Mouse (Mus musculus) neural tube, embryonic 15.5 days (tissue): ENCODE data around the gene Mef2c. TPM values are rescaled to one million over a fixed set of nuclear protein-coding genes. Genes with fewer than 3 reads are reported as not detected.

Experiments used
- ATAC-seq: fragments of 200-750 bp; cut with Nextera tagmentation; 2 replicates; pipeline ENCODE4 v1.8.0; 2017; ENCODE audit warnings: mild to moderate bottlenecking, moderate TSS enrichment, moderate library complexity; ENCODE audit not compliant: low FRiP score
- H3K27ac ChIP-seq: fragments of 300-500 bp; sonication (generic); replicated peaks from 2 replicates; pipeline ENCODE4 v1.5.1; 2015; ENCODE audit warnings: mild to moderate bottlenecking, inconsistent platforms
- H3K27me3 ChIP-seq: fragments of 300-500 bp; sonication (generic); replicated peaks from 2 replicates; pipeline ENCODE4 v1.6.1; 2015; ENCODE audit warnings: inconsistent platforms
- H3K36me3 ChIP-seq: fragments of 300-500 bp; sonication (generic); 2 replicates; pipeline ENCODE4 v1.6.1; 2015; ENCODE audit warnings: inconsistent platforms
- H3K4me1 ChIP-seq: fragments of 300-500 bp; sonication (generic); 2 replicates; pipeline ENCODE4 v1.6.1; 2015; ENCODE audit warnings: inconsistent platforms
- H3K4me2 ChIP-seq: fragments of 300-500 bp; sonication (generic); 2 replicates; pipeline ENCODE4 v1.6.1; 2015; ENCODE audit warnings: inconsistent platforms, mild to moderate bottlenecking, moderate library complexity
- H3K4me3 ChIP-seq: fragments of 300-500 bp; sonication (generic); replicated peaks from 2 replicates; pipeline ENCODE4 v1.5.1; 2015; ENCODE audit warnings: mild to moderate bottlenecking, inconsistent platforms
- H3K9ac ChIP-seq: fragments of 300-500 bp; sonication (generic); replicated peaks from 2 replicates; pipeline ENCODE4 v1.6.1; 2015; ENCODE audit warnings: mild to moderate bottlenecking, inconsistent platforms
- H3K9me3 ChIP-seq: fragments of 300-500 bp; sonication (generic); replicated peaks from 2 replicates; pipeline ENCODE4 v1.6.1; 2016; ENCODE audit warnings: inconsistent platforms
- WGBS: fragments of 180-500 bp; shearing (Covaris S2); methylation state at CpG from one replicate; pipeline ENCODE4 v1.1.7; 2015; ENCODE audit warnings: mixed read lengths; 5-methylcytosine and 5-hydroxymethylcytosine counted together
- polyA plus RNA-seq: library from polyadenylated mRNA; unstranded; fragments of >200 nt; fragmentation: Nextera tagmentation; extraction: Ambion mirVana; gene quantifications from 2 replicates; pipeline ENCODE4 v1.2.1, GENCODE M21; 2015

The Mef2c gene
- polyA plus RNA-seq, 1 experiment from 2014 or later = 29.7 TPM

- WGBS = 13% methylated on average over 8 of the region's 8 CpGs
- H3K9me3 ChIP-seq = no peaks in the 10 kb centered on the region
- no peak overlapping the region for H3K4me3 ChIP-seq
- H3K36me3 ChIP-seq = no peaks in the 10 kb centered on the region
- peaks cover 7% of the 10 kb centered on the region; the same call in 1 of the 2 replicates for H3K4me1 ChIP-seq
- H3K27ac ChIP-seq = no peak overlapping the region
- peak; percentile 91 for ATAC-seq
- no peaks in the 10 kb centered on the region for H3K27me3 ChIP-seq
- H3K4me2 ChIP-seq = no peak overlapping the region
- no peak overlapping the region for H3K9ac ChIP-seq
These were observed 151.3 kb downstream of the Mef2c start for GRCm38 (mm10) chr13:83654889-83655769.

GRCm38 (mm10) chr13:83656094-83656493, 152.3 kb downstream of the Mef2c start:
- no peak overlapping the region for H3K4me2 ChIP-seq
- WGBS = 57% methylated on average over 7 of the region's 7 CpGs
- no peak overlapping the region for H3K9ac ChIP-seq
- H3K36me3 ChIP-seq = no peaks in the 10 kb centered on the region
- no peak overlapping the region for H3K4me3 ChIP-seq
- no peaks in the 10 kb centered on the region for H3K27me3 ChIP-seq
- no peaks in the 10 kb centered on the region for H3K9me3 ChIP-seq
- H3K4me1 ChIP-seq = peaks cover 7% of the 10 kb centered on the region; the same call in 1 of the 2 replicates
- no peak for ATAC-seq
- H3K27ac ChIP-seq = no peak overlapping the region

GRCm38 (mm10) chr13:83656773-83657172, 152.9 kb downstream of the Mef2c start:
- peaks cover 7% of the 10 kb centered on the region; the same call in 1 of the 2 replicates for H3K4me1 ChIP-seq
- no peaks in the 10 kb centered on the region for H3K27me3 ChIP-seq
- H3K4me2 ChIP-seq = no peak overlapping the region
- no peak overlapping the region for H3K9ac ChIP-seq
- ATAC-seq = no peak
- no peak overlapping the region for H3K4me3 ChIP-seq
- no peaks in the 10 kb centered on the region for H3K9me3 ChIP-seq
- H3K36me3 ChIP-seq = no peaks in the 10 kb centered on the region
- WGBS = 70% methylated on average over 4 of the region's 4 CpGs
- H3K27ac ChIP-seq = no peak overlapping the region

GRCm38 (mm10) chr13:83660722-83661121, 156.9 kb downstream of the Mef2c start:
- Histone ChIP-seq H3K27ac (0 out of 2 replicates have a peak overlapping the region, but pooled peaks have one; percentile 23), H3K27me3 (no peaks in the 10 kb centered on the region), H3K36me3 (no peaks in the 10 kb centered on the region), H3K9ac (no peak overlapping the region), H3K4me2 (peak overlapping the region; percentile 40), H3K4me1 (0 out of 2 replicates have a peak, but pooled peaks cover 4% of the 10 kb centered on the region), H3K9me3 (no peaks in the 10 kb centered on the region), H3K4me3 (peak overlapping the region; percentile 16; the same call in 1 of the 2 replicates)
- ATAC-seq = peak; percentile 77
- 39% methylated on average over 8 of the region's 8 CpGs for WGBS

GRCm38 (mm10) chr13:83661166-83661565, 157.3 kb downstream of the Mef2c start:
- H3K36me3 ChIP-seq = no peaks in the 10 kb centered on the region
- 0 out of 2 replicates have a peak, but pooled peaks cover 4% of the 10 kb centered on the region for H3K4me1 ChIP-seq
- whole genome bisulfite sequencing = 54% methylated on average over 7 of the region's 7 CpGs
- peak overlapping the region; percentile 40 for H3K4me2 ChIP-seq
- H3K27ac ChIP-seq = 0 out of 2 replicates have a peak overlapping the region, but pooled peaks have one; percentile 23
- H3K9me3 ChIP-seq = no peaks in the 10 kb centered on the region
- peak; percentile 22 for ATAC-seq
- H3K27me3 ChIP-seq = no peaks in the 10 kb centered on the region
- no peak overlapping the region for H3K9ac ChIP-seq
- peak overlapping the region; percentile 16; the same call in 1 of the 2 replicates for H3K4me3 ChIP-seq

GRCm38 (mm10) chr13:83662089-83662551, 158.3 kb downstream of the Mef2c start:
- peak overlapping the region; percentile 27 for H3K4me2 ChIP-seq

GRCm38 (mm10) chr13:83666179-83666578, 162.3 kb downstream of the Mef2c start:
- 83% methylated on average over 7 of the region's 7 CpGs for WGBS
- Histone ChIP-seq H3K9me3 (no peaks in the 10 kb centered on the region), H3K4me1 (0 out of 2 replicates have a peak, but pooled peaks cover 4% of the 10 kb centered on the region), H3K4me3 (no peak overlapping the region), H3K9ac (no peak overlapping the region), H3K36me3 (no peaks in the 10 kb centered on the region), H3K27me3 (no peaks in the 10 kb centered on the region), H3K27ac (no peak overlapping the region), H3K4me2 (no peak overlapping the region)
- ATAC-seq = no peak

More at GRCm38 (mm10) chr13:83662089-83662551, 158.3 kb downstream of the Mef2c start:
- no peaks in the 10 kb centered on the region for H3K9me3 ChIP-seq
- no peaks in the 10 kb centered on the region for H3K27me3 ChIP-seq
- H3K36me3 ChIP-seq = no peaks in the 10 kb centered on the region
- no peak overlapping the region for H3K4me3 ChIP-seq
- no peak overlapping the region for H3K27ac ChIP-seq
- H3K4me1 ChIP-seq = 0 out of 2 replicates have a peak, but pooled peaks cover 4% of the 10 kb centered on the region
- 0 out of 2 replicates have a peak, but pooled peaks have one; percentile 42 for ATAC-seq
- 43% methylated on average over 14 of the region's 14 CpGs for WGBS
- H3K9ac ChIP-seq = no peak overlapping the region

- ATAC-seq = no peak
- H3K4me1 ChIP-seq = 0 out of 2 replicates have a peak, but pooled peaks cover 3% of the 10 kb centered on the region
- no peaks in the 10 kb centered on the region for H3K36me3 ChIP-seq
- no peak overlapping the region for H3K9ac ChIP-seq
- H3K4me2 ChIP-seq = no peak overlapping the region
- H3K27me3 ChIP-seq = no peaks in the 10 kb centered on the region
- no peak overlapping the region for H3K27ac ChIP-seq
- 87% methylated on average over 3 of the region's 3 CpGs for WGBS
- H3K4me3 ChIP-seq = no peak overlapping the region
- H3K9me3 ChIP-seq = no peaks in the 10 kb centered on the region
These were observed 163.2 kb downstream of the Mef2c start for GRCm38 (mm10) chr13:83667051-83667450.

GRCm38 (mm10) chr13:83707611-83708010, 203.8 kb downstream of the Mef2c start:
- 75% methylated on average over 2 of the region's 2 CpGs for WGBS
- H3K36me3 ChIP-seq = no peaks in the 10 kb centered on the region
- H3K9me3 ChIP-seq = no peaks in the 10 kb centered on the region
- H3K9ac ChIP-seq = no peak overlapping the region
- H3K4me1 ChIP-seq = peaks cover under 1% of the 10 kb centered on the region; the same call in 1 of the 2 replicates
- no peak overlapping the region for H3K4me3 ChIP-seq
- H3K27me3 ChIP-seq = no peaks in the 10 kb centered on the region
- no peak for ATAC-seq
- H3K4me2 ChIP-seq = no peak overlapping the region
- no peak overlapping the region for H3K27ac ChIP-seq

GRCm38 (mm10) chr13:83712778-83713380, 209.0 kb downstream of the Mef2c start:
- Histone ChIP-seq H3K4me1 (peaks cover 11% of the 10 kb centered on the region), H3K36me3 (no peaks in the 10 kb centered on the region), H3K9ac (no peak overlapping the region), H3K9me3 (no peaks in the 10 kb centered on the region), H3K27me3 (no peaks in the 10 kb centered on the region; the same call in 1 of the 2 replicates), H3K27ac (peak overlapping the region; percentile 61; the same call in 1 of the 2 replicates), H3K4me3 (no peak overlapping the region), H3K4me2 (peak overlapping the region; percentile 67)
- ATAC-seq = no peak
- 16% methylated on average over 5 of the region's 5 CpGs for WGBS

GRCm38 (mm10) chr13:83713661-83714291, 209.9 kb downstream of the Mef2c start:
- WGBS = 5% methylated on average over 19 of the region's 19 CpGs
- Histone ChIP-seq H3K27me3 (no peaks in the 10 kb centered on the region; the same call in 1 of the 2 replicates), H3K4me3 (peak overlapping the region; percentile 28), H3K4me2 (peak overlapping the region; percentile 67), H3K4me1 (peaks cover 11% of the 10 kb centered on the region), H3K36me3 (no peaks in the 10 kb centered on the region), H3K27ac (peak overlapping the region; percentile 92), H3K9ac (peak overlapping the region; percentile 34; the same call in 1 of the 2 replicates), H3K9me3 (no peaks in the 10 kb centered on the region)
- no peak for ATAC-seq
